Mouse (Mus musculus): Measurements from ENCODE around the gene Rplp1. TPM values are rescaled to one million over a fixed set of nuclear protein-coding genes. Genes with fewer than 3 reads are reported as not detected.

The Rplp1 gene
- polyA plus RNA-seq, 1 experiment from 2014 or later = 736 TPM

DNA sequence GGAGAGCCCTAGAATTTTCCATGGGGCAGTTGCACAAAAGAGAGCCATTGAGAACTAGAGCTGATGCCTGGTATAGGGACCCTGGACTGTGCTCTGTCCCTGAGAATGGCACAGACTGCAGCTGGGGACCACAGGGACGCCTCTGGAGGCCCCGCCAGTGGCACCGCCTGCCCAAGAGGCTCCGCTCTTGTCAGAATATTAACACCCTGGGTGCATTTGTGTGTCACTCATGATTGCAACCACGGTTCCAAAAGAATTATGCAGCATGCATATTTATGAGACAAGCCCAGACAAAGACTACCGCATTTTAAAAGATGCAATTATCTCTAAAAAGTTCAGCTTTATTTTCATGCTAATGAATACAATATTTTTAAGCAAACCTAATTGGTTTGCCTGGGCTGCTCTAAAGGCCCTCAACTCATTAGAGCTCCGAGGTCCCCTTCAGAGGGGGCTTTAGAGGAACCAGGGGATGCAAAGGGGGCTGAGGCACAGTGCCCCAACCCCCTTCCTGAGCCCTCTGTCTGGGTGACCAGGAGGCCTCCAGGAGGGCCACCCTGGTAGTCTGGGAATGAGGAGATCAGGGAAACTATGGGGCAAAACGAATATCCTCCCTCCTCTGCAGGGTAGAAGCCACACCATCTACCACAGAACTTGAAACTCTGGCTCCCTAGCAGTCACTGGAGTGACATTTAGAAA lies 41.9 kb downstream of the Rplp1 start:
- H3K9me3 ChIP-seq (replicated peaks) = peaks cover 6% of the 10 kb centered on the region; the same call in 1 of the 2 replicates
- H3K27me3 ChIP-seq (replicated peaks) = peaks cover 43% of the 10 kb centered on the region
- no peak overlapping the region for H3K4me3 ChIP-seq
- H3K4me1 ChIP-seq (replicated peaks) = 0 out of 2 replicates have a peak, but pooled peaks cover 3% of the 10 kb centered on the region
- 69% methylated on average over 8 of the region's 8 CpGs for WGBS
- H3K4me2 ChIP-seq = no peak overlapping the region
- no peak overlapping the region for H3K9ac ChIP-seq
- H3K36me3 ChIP-seq = no peaks in the 10 kb centered on the region
- no peak for ATAC-seq (ENCODE audit: insufficient number of reproducible peaks, low FRiP score)
- no peak overlapping the region for H3K27ac ChIP-seq (ENCODE audit: poor library complexity, severe bottlenecking)

DNA sequence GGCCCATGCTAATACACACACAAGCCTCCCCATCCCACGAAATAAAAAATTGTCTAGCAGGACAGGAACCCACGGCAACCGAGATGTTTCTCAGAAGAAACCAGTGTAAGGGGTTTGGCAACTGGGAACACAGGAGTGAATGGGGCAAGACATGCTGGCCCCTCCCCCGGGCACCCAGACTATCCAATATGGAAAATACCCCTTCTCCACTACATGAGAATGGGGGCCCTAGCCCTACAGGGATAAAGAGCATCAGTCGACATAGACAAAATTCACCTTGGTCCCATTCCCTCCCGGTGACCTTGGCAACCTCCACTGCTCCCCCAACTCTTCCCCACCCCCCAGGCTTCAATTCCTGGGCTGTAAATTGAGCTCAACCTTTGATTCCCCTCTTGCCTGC lies 42.5 kb downstream of the Rplp1 start:
- no peak overlapping the region for H3K4me2 ChIP-seq
- 79% methylated on average over 6 of the region's 6 CpGs for WGBS
- H3K27me3 ChIP-seq (replicated peaks) = peaks cover 43% of the 10 kb centered on the region
- peaks cover 6% of the 10 kb centered on the region; the same call in 1 of the 2 replicates for H3K9me3 ChIP-seq (replicated peaks)
- no peak overlapping the region for H3K9ac ChIP-seq
- ATAC-seq (ENCODE audit: insufficient number of reproducible peaks, low FRiP score) = no peak
- no peak overlapping the region for H3K27ac ChIP-seq (ENCODE audit: poor library complexity, severe bottlenecking)
- 0 out of 2 replicates have a peak, but pooled peaks cover 4% of the 10 kb centered on the region for H3K4me1 ChIP-seq (replicated peaks)
- no peaks in the 10 kb centered on the region for H3K36me3 ChIP-seq
- H3K4me3 ChIP-seq = no peak overlapping the region

DNA sequence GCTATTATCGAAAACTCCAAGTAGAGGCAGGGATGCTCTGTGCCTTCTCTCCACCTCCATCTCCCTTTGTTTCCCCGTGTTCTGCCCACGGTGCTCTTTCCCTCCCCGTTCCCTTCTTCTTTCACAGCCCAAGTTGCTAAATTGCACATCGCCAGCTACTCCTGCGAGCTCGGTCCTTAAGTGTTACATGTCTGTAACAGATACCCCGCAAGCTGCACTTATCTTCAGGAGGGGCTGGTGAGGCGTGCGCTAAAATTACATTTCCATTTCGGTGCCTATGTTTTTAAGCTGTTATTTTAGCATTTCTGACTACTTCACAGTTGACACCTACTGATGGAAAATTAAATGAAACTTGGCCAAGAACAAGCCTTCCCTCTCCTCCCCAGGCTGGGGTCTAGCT lies 46.7 kb downstream of the Rplp1 start:
- no peak for ATAC-seq (ENCODE audit: insufficient number of reproducible peaks, low FRiP score)
- no peak overlapping the region for H3K4me2 ChIP-seq
- peaks cover 31% of the 10 kb centered on the region for H3K27me3 ChIP-seq (replicated peaks)
- peaks cover 6% of the 10 kb centered on the region; the same call in 1 of the 2 replicates for H3K9me3 ChIP-seq (replicated peaks)
- H3K4me3 ChIP-seq = no peak overlapping the region
- no peaks in the 10 kb centered on the region for H3K36me3 ChIP-seq
- H3K9ac ChIP-seq = no peak overlapping the region
- no peak overlapping the region for H3K27ac ChIP-seq (ENCODE audit: poor library complexity, severe bottlenecking)
- H3K4me1 ChIP-seq (replicated peaks) = 0 out of 2 replicates have a peak, but pooled peaks cover 4% of the 10 kb centered on the region
- 38% methylated on average over 11 of the region's 11 CpGs for WGBS

Other genes starting within 250 kb of the Rplp1 start
- 83.9 and 97.4 TPM in 2 replicates for gene Kif23, start 32.2 kb upstream of the Rplp1 start, polyA plus RNA-seq (2016; fragmentation: Nextera tagmentation; extraction: Ambion mirVana)
- gene Paqr5, start 112.3 kb upstream of the Rplp1 start, polyA plus RNA-seq (2016; fragmentation: Nextera tagmentation; extraction: Ambion mirVana) = 0.40 and 0.53 TPM in 2 replicates
- 14.9 and 16.8 TPM in 2 replicates for gene Glce, start 208.1 kb upstream of the Rplp1 start, polyA plus RNA-seq (2016; fragmentation: Nextera tagmentation; extraction: Ambion mirVana)

Measured in heart, embryonic 12.5 days (tissue).